Mouse (Mus musculus): Measurements from ENCODE around the gene Cdca5. TPM values are rescaled to one million over a fixed set of nuclear protein-coding genes. Genes with fewer than 3 reads are reported as not detected.
A peak's percentile ranks its signal among the peaks of the same experiment; 100 is the strongest.
"Not testable (repeated sequence)": the region's sequence is repeated elsewhere in the genome, so short reads cannot be mapped to it uniquely, and the experiment has no call there.

Gene Cdca5
- polyA plus RNA-seq, 1 experiment from 2014 or later = 4.9 TPM

DNA sequence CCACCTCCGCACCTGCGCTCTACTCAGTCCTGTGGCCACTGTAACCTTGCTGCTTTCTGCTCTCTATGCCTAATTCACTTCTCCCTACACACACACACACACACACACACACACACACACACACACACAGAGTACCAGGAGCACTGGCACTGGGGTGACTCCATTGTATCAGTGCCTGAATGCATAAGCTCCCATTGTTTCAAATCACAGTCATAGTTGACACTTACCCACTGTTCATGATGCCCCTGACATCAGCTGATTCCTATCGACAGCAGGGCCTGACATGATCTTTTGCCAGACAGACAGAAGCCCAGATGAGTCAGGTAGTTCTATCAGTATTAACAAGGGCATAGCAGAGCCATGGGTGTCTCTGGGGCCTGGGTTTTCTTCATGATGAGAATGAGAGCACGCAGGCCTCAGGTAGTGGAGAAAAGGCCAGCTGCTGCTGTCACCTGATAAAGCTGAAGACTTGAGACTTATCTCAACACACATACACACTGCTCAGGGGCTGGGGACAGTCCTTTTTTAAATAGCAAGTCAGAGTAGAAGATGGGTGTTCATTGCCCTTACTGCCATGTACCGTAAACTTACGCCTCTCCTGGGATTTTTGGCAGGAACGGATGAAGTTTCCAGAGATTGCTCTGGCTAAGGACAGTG is 47.5 kb downstream of the Cdca5 start:
- Histone ChIP-seq H3K9ac (replicated peaks) (0 out of 2 replicates have a peak overlapping the region, but pooled peaks have one; percentile 10), H3K4me1 (peaks cover 4% of the 10 kb centered on the region), H3K27ac (replicated peaks) (peak overlapping the region; percentile 9; the same call in 1 of the 2 replicates), H3K4me3 (replicated peaks) (no peak overlapping the region), H3K4me2 (no peak overlapping the region), H3K27me3 (replicated peaks) (no peaks in the 10 kb centered on the region), H3K9me3 (replicated peaks) (no peaks in the 10 kb centered on the region), H3K36me3 (peaks cover 29% of the 10 kb centered on the region)
- ATAC-seq (ENCODE audit: low FRiP score) = no peak
- 74% methylated on average over 7 of the region's 7 CpGs for WGBS

DNA sequence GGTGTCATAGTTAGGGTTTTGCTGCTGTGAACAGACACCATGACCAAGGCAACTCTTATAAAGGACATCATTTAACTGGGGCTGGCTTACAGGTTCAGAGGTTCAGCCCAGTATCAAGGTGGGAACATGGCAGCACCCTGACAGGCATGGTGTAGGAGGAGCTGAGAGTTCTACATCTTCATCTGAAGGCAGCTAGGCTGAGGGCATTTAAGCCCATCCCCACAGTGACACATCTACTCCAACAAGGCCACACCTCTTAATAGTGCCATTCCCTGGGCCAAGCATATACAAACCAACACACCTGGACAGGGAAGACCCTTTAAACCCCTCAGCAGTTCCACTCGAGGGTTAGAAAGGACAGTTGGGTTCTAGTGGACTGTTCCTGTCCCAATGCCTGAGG is 48.4 kb downstream of the Cdca5 start:
- WGBS = 54% methylated on average over 1 of the region's 1 CpGs
- Histone ChIP-seq H3K36me3 (peaks cover 35% of the 10 kb centered on the region), H3K9ac (replicated peaks) (0 out of 2 replicates have a peak overlapping the region, but pooled peaks have one; percentile 10)
- H3K4me2 ChIP-seq; H3K27ac ChIP-seq (replicated peaks); H3K4me3 ChIP-seq (replicated peaks); ATAC-seq (ENCODE audit: low FRiP score); H3K27me3 ChIP-seq (replicated peaks); H3K4me1 ChIP-seq; H3K9me3 ChIP-seq (replicated peaks): not testable (repeated sequence)

DNA sequence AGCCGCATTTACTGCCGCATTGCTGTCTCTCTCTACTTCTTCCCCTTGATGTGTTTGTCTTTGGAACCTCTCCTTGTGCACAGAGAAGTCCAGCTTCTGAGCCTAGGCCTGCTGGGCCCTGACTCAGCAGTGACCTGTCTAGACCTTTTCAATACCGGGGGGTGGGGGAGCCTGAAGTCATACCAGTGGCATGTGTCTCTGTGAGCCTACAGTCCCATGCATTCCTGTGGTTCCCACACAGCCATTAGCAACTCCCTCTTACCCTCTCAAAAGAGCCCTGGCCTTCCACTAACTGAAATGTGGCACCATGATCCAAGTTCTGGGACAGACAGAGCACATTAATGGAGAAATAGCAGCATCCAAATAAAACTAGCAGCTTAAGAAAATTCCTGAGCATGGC is 51.6 kb downstream of the Cdca5 start:
- Histone ChIP-seq H3K4me1 (peaks cover 12% of the 10 kb centered on the region), H3K4me3 (replicated peaks) (no peak overlapping the region), H3K9me3 (replicated peaks) (no peaks in the 10 kb centered on the region), H3K4me2 (no peak overlapping the region), H3K27me3 (replicated peaks) (no peaks in the 10 kb centered on the region), H3K36me3 (peaks cover 35% of the 10 kb centered on the region), H3K27ac (replicated peaks) (no peak overlapping the region), H3K9ac (replicated peaks) (no peak overlapping the region)
- WGBS = 92% methylated on average over 3 of the region's 3 CpGs
- ATAC-seq (ENCODE audit: low FRiP score) = no peak

DNA sequence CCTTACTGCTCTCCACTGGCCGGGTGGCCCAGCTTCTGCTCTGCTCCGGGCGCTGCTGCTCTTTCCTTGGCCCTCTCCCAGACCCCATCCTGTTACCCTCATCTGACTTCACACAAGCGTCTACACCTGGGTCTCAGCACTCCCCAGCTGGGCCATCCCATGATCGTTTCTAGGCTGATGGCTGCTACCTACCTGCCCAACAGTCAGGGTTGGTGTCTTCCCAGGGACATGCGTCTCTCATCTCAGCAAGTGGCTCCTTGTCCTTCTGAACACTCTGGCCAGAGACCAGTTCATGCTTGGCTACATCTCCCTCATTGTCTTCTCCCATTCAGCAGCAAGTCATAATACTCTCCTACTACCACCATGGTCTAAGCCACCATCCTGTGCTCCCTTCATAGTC is 54.9 kb downstream of the Cdca5 start:
- WGBS = 96% methylated on average over 6 of the region's 6 CpGs
- Histone ChIP-seq H3K4me3 (replicated peaks) (peak overlapping the region; percentile 72), H3K27me3 (replicated peaks) (no peaks in the 10 kb centered on the region), H3K36me3 (peaks cover 27% of the 10 kb centered on the region), H3K4me2 (peak overlapping the region; percentile 87), H3K9me3 (replicated peaks) (no peaks in the 10 kb centered on the region), H3K9ac (replicated peaks) (peak overlapping the region; percentile 92), H3K27ac (replicated peaks) (peak overlapping the region; percentile 100), H3K4me1 (peaks cover 19% of the 10 kb centered on the region)
- no peak for ATAC-seq (ENCODE audit: low FRiP score)

DNA sequence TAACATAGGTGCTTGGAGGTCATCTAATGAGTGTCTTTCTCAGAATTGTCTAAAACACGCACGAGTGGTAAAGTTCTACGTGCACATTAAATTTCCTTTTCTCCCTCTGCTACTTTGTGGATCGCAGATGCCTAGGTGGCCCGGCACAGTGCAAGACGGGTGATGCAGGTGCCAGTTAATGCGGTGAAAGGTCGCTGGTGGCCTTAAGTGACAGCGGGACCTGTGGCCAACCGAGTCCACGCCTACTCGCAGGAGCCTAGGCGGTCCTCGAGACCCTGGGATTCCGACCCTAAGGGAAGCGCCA is 55.5 kb downstream of the Cdca5 start:
- Histone ChIP-seq H3K27me3 (replicated peaks) (no peaks in the 10 kb centered on the region), H3K36me3 (peaks cover 21% of the 10 kb centered on the region), H3K9me3 (replicated peaks) (no peaks in the 10 kb centered on the region), H3K4me3 (replicated peaks) (peak overlapping the region; percentile 72), H3K9ac (replicated peaks) (peak overlapping the region; percentile 92), H3K4me1 (peaks cover 19% of the 10 kb centered on the region), H3K27ac (replicated peaks) (peak overlapping the region; percentile 100), H3K4me2 (peak overlapping the region; percentile 87)
- WGBS = 5% methylated on average over 16 of the region's 16 CpGs
- no peak for ATAC-seq (ENCODE audit: low FRiP score)

DNA sequence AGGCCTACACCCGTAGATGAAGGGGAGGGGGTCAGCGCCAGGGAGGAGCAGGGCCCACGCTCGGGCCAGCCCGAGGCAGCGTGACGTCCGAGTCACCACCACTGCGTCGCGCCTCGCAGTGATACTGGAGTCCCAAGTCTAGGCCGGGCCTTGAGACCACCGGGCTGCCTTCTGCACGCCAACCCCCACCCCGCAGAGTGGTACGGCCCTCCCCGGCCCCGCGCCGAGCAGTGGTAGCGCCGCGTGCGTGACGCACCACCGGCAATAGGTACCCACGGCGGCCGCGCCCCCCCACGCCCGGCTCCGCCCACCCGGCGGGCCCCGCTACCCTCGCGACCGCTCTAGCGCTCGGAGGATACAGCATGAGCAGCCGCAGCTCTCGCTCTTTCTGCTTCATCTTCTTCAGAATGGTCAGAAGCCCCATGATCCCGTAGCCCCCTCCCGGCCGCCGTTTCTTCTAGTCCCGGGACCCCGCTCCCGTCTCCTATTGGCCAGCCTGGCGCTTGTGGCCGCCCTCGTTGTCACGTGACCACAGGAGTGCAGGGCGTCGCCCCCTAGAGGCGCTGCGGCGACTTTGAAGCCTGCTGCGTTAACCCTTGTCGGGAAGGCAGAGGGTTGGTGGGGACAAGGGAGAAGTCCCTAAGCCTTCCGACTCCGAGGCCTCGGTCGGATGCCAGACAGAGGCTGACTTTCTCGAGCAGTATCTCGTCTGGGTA is 56.1 kb downstream of the Cdca5 start, which contains the start of gene Batf2:
Batf2 (plus strand) TSS at position 306 of the 716 bp plus-strand sequence.
- under 1% methylated on average over 66 of the region's 68 CpGs for WGBS
- peak; percentile 93 for ATAC-seq (ENCODE audit: low FRiP score)
- H3K4me2 ChIP-seq = peak within 1 kb of the TSS; percentile 87

DNA sequence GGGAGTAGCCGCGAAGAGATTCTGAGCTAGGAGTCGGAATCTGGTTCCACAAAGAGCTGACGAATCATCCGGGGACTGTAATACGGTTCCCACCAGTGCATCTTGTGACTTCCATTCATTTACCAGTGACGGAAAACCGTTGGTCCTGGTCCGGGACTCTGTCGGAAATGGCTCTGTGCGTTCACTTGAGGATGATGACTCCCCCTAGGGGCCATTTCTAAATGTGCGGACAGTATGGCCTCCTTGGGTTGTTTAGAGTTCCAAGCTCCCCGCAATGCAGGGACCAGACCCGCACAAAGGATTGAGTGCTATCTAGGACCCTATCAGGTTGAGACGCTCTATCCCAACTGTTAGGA is 56.6 kb downstream of the Cdca5 start, which contains the start of gene Arl2:
Arl2 (minus strand) TSS at position 155 of the 356 bp plus-strand sequence.
- H3K9ac ChIP-seq (replicated peaks) = peak within 1 kb of the TSS; percentile 92
- H3K36me3 ChIP-seq = peaks cover 12% of the 10 kb centered on the region
- peak; percentile 78 for ATAC-seq (ENCODE audit: low FRiP score)
- peaks cover 19% of the 10 kb centered on the region for H3K4me1 ChIP-seq
- no peaks in the 10 kb centered on the region for H3K9me3 ChIP-seq (replicated peaks)
- peak within 1 kb of the TSS; percentile 72 for H3K4me3 ChIP-seq (replicated peaks)
- under 1% methylated on average over 15 of the region's 15 CpGs for WGBS
- peak within 1 kb of the TSS; percentile 87 for H3K4me2 ChIP-seq
- H3K27me3 ChIP-seq (replicated peaks) = no peaks in the 10 kb centered on the region
- H3K27ac ChIP-seq (replicated peaks) = peak within 1 kb of the TSS; percentile 100

More for the DNA sequence above, 56.1 kb downstream of the Cdca5 start, which contains the start of gene Batf2:
- Histone ChIP-seq H3K4me3 (replicated peaks) (peak within 1 kb of the TSS; percentile 72), H3K9me3 (replicated peaks) (no peaks in the 10 kb centered on the region), H3K36me3 (peaks cover 16% of the 10 kb centered on the region), H3K27me3 (replicated peaks) (no peaks in the 10 kb centered on the region), H3K9ac (replicated peaks) (peak within 1 kb of the TSS; percentile 92), H3K4me1 (peaks cover 19% of the 10 kb centered on the region), H3K27ac (replicated peaks) (peak within 1 kb of the TSS; percentile 100)

Small RNAs within 50 kb of the gene (microRNA-seq; reads per million reads assigned to microRNA genes)
- gene Mir6988 = 0.87 reads per million

Other genes starting within 250 kb of the Cdca5 start
- 13.8 and 23.4 TPM in 2 replicates for gene Frmd8, start 209.7 kb upstream of the Cdca5 start, polyA plus RNA-seq (2015; fragmentation: Nextera tagmentation; extraction: Ambion mirVana)
- 2.0 and 3.9 TPM in 2 replicates for gene Slc25a45, start 207.2 kb upstream of the Cdca5 start, polyA plus RNA-seq (2015; fragmentation: Nextera tagmentation; extraction: Ambion mirVana)
- gene Tigd3, start 190.8 kb upstream of the Cdca5 start, polyA plus RNA-seq (2015; fragmentation: Nextera tagmentation; extraction: Ambion mirVana) = 8.9 and 10.0 TPM in 2 replicates
- gene Dpf2, start 172.0 kb upstream of the Cdca5 start, polyA plus RNA-seq (2015; fragmentation: Nextera tagmentation; extraction: Ambion mirVana) = 95.7 and 115 TPM in 2 replicates
- gene Cdc42ep2, start 160.2 kb upstream of the Cdca5 start, polyA plus RNA-seq (2015; fragmentation: Nextera tagmentation; extraction: Ambion mirVana) = 19.3 and 20.9 TPM in 2 replicates
- 19.9 and 34.3 TPM in 2 replicates for gene Pola2, start 120.8 kb upstream of the Cdca5 start, polyA plus RNA-seq (2015; fragmentation: Nextera tagmentation; extraction: Ambion mirVana)
- not detected in 2 replicates for gene Slc22a20, start 98.8 kb upstream of the Cdca5 start, polyA plus RNA-seq (2015; fragmentation: Nextera tagmentation; extraction: Ambion mirVana)
- gene Capn1, start 69.1 kb upstream of the Cdca5 start, polyA plus RNA-seq (2015; fragmentation: Nextera tagmentation; extraction: Ambion mirVana) = 6.4 and 12.3 TPM in 2 replicates
- gene Syvn1, start 38.4 kb upstream of the Cdca5 start, polyA plus RNA-seq (2015; fragmentation: Nextera tagmentation; extraction: Ambion mirVana) = 31.4 and 34.3 TPM in 2 replicates
- 60.1 and 66.9 TPM in 2 replicates for gene Mrpl49, start 27.2 kb upstream of the Cdca5 start, polyA plus RNA-seq (2015; fragmentation: Nextera tagmentation; extraction: Ambion mirVana)
- gene Fau, start 27.1 kb upstream of the Cdca5 start, polyA plus RNA-seq (2015; fragmentation: Nextera tagmentation; extraction: Ambion mirVana) = 522 and 591 TPM in 2 replicates
- 30.4 and 31.2 TPM in 2 replicates for gene Znhit2, start 23.8 kb upstream of the Cdca5 start, polyA plus RNA-seq (2015; fragmentation: Nextera tagmentation; extraction: Ambion mirVana)
- gene Tm7sf2, start 16.6 kb upstream of the Cdca5 start, polyA plus RNA-seq (2015; fragmentation: Nextera tagmentation; extraction: Ambion mirVana) = 51.2 and 61.6 TPM in 2 replicates
- gene Vps51, start 7.8 kb upstream of the Cdca5 start, polyA plus RNA-seq (2015; fragmentation: Nextera tagmentation; extraction: Ambion mirVana) = 80.8 and 83.8 TPM in 2 replicates
- not detected in 2 replicates for gene Tmem262, start 5.0 kb upstream of the Cdca5 start, polyA plus RNA-seq (2015; fragmentation: Nextera tagmentation; extraction: Ambion mirVana)
- 0.96 and 1.5 TPM in 2 replicates for gene Gm28374, start 2.7 kb upstream of the Cdca5 start, polyA plus RNA-seq (2015; fragmentation: Nextera tagmentation; extraction: Ambion mirVana)
- 78.3 and 78.4 TPM in 2 replicates for gene Zfpl1, start within 50 bp of the Cdca5 start, polyA plus RNA-seq (2015; fragmentation: Nextera tagmentation; extraction: Ambion mirVana)
- not detected in 2 replicates for gene AC131692.1, start 9.4 kb downstream of the Cdca5 start, polyA plus RNA-seq (2015; fragmentation: Nextera tagmentation; extraction: Ambion mirVana)
- 0.42 and 4.1 TPM in 2 replicates for gene Naaladl1, start 20.8 kb downstream of the Cdca5 start, polyA plus RNA-seq (2015; fragmentation: Nextera tagmentation; extraction: Ambion mirVana)
- gene Sac3d1, start 33.7 kb downstream of the Cdca5 start, polyA plus RNA-seq (2015; fragmentation: Nextera tagmentation; extraction: Ambion mirVana) = 52.7 and 53.4 TPM in 2 replicates
- gene Snx15, start 43.3 kb downstream of the Cdca5 start, polyA plus RNA-seq (2015; fragmentation: Nextera tagmentation; extraction: Ambion mirVana) = 59.6 and 62.2 TPM in 2 replicates
- gene Batf2, start 56.0 kb downstream of the Cdca5 start, polyA plus RNA-seq (2015; fragmentation: Nextera tagmentation; extraction: Ambion mirVana) = 0.42 TPM in 1 of 2 replicates, not detected in the other
- 139 and 157 TPM in 2 replicates for gene Arl2, start 56.6 kb downstream of the Cdca5 start, polyA plus RNA-seq (2015; fragmentation: Nextera tagmentation; extraction: Ambion mirVana)
- gene Majin, start 99.4 kb downstream of the Cdca5 start, polyA plus RNA-seq (2015; fragmentation: Nextera tagmentation; extraction: Ambion mirVana) = not detected in 2 replicates
- gene Gpha2, start 141.4 kb downstream of the Cdca5 start, polyA plus RNA-seq (2015; fragmentation: Nextera tagmentation; extraction: Ambion mirVana) = 0.75 TPM in 1 of 2 replicates, not detected in the other
- gene Ppp2r5b, start 150.9 kb downstream of the Cdca5 start, polyA plus RNA-seq (2015; fragmentation: Nextera tagmentation; extraction: Ambion mirVana) = 127 and 156 TPM in 2 replicates
- gene Atg2a, start 156.7 kb downstream of the Cdca5 start, polyA plus RNA-seq (2015; fragmentation: Nextera tagmentation; extraction: Ambion mirVana) = 12.5 and 12.9 TPM in 2 replicates
- 80.6 and 87.7 TPM in 2 replicates for gene Ehd1, start 191.7 kb downstream of the Cdca5 start, polyA plus RNA-seq (2015; fragmentation: Nextera tagmentation; extraction: Ambion mirVana)
- gene Cdc42bpg, start 221.5 kb downstream of the Cdca5 start, polyA plus RNA-seq (2015; fragmentation: Nextera tagmentation; extraction: Ambion mirVana) = 0.33 and 0.36 TPM in 2 replicates
- gene Men1, start 250.0 kb downstream of the Cdca5 start, polyA plus RNA-seq (2015; fragmentation: Nextera tagmentation; extraction: Ambion mirVana) = 71.4 and 71.6 TPM in 2 replicates